Mouse (Mus musculus) hindbrain, embryonic 13.5 days (tissue): ENCODE data around the gene Cnnm4. TPM values are rescaled to one million over a fixed set of nuclear protein-coding genes. Genes with fewer than 3 reads are reported as not detected.

Source experiments
- ATAC-seq: fragments of 200-750 bp; cut with Nextera tagmentation; 2 replicates; pipeline ENCODE4 v1.8.0; 2017; ENCODE audit warnings: moderate TSS enrichment; ENCODE audit not compliant: low FRiP score
- H3K27ac ChIP-seq: fragments of 300-500 bp; sonication (generic); 2 replicates; pipeline ENCODE4 v1.5.1; 2015; ENCODE audit warnings: inconsistent platforms, mild to moderate bottlenecking, moderate library complexity
- H3K27me3 ChIP-seq: fragments of 300-500 bp; sonication (generic); 2 replicates; pipeline ENCODE4 v1.6.1; 2015; ENCODE audit warnings: mild to moderate bottlenecking, inconsistent platforms
- H3K36me3 ChIP-seq: fragments of 300-500 bp; sonication (generic); 2 replicates; pipeline ENCODE4 v1.6.1; 2015; ENCODE audit warnings: mild to moderate bottlenecking, inconsistent platforms
- H3K4me1 ChIP-seq: fragments of 300-500 bp; sonication (generic); replicated peaks from 2 replicates; pipeline ENCODE4 v1.6.1; 2015; ENCODE audit warnings: inconsistent platforms
- H3K4me2 ChIP-seq: fragments of 300-500 bp; sonication (generic); 2 replicates; pipeline ENCODE4 v1.6.1; 2015; ENCODE audit warnings: inconsistent platforms, mild to moderate bottlenecking, moderate library complexity
- H3K4me3 ChIP-seq: fragments of 300-500 bp; sonication (generic); 2 replicates; pipeline ENCODE4 v1.5.1; 2015; ENCODE audit warnings: mild to moderate bottlenecking, inconsistent platforms
- H3K9ac ChIP-seq: fragments of 300-500 bp; sonication (generic); 2 replicates; pipeline ENCODE4 v1.6.1; 2015; ENCODE audit warnings: mild to moderate bottlenecking, inconsistent platforms
- H3K9me3 ChIP-seq: fragments of 300-500 bp; sonication (generic); 2 replicates; pipeline ENCODE4 v1.6.1; 2016; ENCODE audit warnings: inconsistent platforms
- whole genome bisulfite sequencing: fragments of 180-500 bp; shearing (Covaris S2); methylation state at CpG from one replicate; pipeline ENCODE4 v1.1.7; 2015; 5-methylcytosine and 5-hydroxymethylcytosine counted together
- polyA plus RNA-seq: library from polyadenylated mRNA; unstranded; fragments of >200 nt; fragmentation: Nextera tagmentation; extraction: Ambion mirVana; gene quantifications from 2 replicates; pipeline ENCODE4 v1.2.1, GENCODE M21; 2015

Gene Cnnm4
- polyA plus RNA-seq = 8.9 and 9.7 TPM in 2 replicates

DNA sequence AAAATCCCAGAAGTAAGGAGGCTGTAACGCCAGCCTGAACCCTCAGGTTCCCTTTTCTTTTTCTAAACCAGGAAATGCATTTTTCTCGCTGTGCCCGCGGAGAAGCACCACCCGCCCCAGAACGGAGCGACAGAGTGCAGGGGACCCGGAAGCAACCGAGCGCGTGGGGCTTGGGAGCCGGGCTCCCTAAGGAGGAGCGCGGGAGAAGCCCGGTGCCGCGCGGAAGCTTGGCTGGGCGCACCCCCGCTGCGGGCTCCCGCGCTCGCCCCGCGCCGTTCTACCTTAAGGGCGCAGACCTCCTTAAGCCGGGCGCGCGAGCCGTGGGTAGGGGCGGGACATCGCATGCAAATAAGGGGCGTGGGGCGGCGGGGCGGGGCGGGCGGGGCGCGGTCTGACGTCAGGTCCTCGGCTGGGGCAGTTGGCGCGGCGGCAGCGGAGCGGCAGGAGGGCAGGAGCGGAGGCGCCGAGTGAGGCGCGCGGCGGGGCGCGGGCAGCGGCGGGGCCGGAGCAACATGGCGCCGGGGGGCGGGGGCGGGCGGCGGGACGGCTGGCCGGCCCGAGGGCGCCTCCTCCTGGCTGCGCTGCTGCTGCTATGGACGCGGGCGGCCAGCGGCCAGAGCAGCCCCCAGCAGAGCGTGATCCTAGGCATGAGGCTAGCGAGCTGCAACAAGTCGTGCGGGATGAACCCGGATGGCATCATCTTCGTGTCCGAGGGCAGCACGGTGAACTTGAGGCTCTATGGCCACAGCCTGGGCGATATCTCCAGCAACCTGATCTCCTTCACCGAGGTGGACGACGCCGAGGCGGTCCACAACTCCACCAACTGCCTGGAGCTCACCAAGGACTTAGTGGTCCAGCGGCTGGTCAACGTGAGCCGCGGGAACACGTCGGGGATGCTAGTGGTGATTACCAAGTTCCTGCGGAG, at the start of gene Cnnm4:
Cnnm4 (plus strand) TSS at position 440 of the 925 bp plus-strand sequence.
- H3K4me3 ChIP-seq = peak within 1 kb of the TSS; percentile 66
- H3K9ac ChIP-seq = peak within 1 kb of the TSS; percentile 78
- peak within 1 kb of the TSS; percentile 61 for H3K27ac ChIP-seq
- peak within 1 kb of the TSS; percentile 73 for H3K4me2 ChIP-seq
- H3K36me3 ChIP-seq = no peaks in the 10 kb centered on the region
- no peaks in the 10 kb centered on the region for H3K9me3 ChIP-seq
- under 1% methylated on average over 87 of the region's 98 CpGs for WGBS
- ATAC-seq = peak; percentile 88
- peaks cover 53% of the 10 kb centered on the region for H3K4me1 ChIP-seq
- 0 out of 2 replicates have a peak, but pooled peaks cover 6% of the 10 kb centered on the region for H3K27me3 ChIP-seq

DNA sequence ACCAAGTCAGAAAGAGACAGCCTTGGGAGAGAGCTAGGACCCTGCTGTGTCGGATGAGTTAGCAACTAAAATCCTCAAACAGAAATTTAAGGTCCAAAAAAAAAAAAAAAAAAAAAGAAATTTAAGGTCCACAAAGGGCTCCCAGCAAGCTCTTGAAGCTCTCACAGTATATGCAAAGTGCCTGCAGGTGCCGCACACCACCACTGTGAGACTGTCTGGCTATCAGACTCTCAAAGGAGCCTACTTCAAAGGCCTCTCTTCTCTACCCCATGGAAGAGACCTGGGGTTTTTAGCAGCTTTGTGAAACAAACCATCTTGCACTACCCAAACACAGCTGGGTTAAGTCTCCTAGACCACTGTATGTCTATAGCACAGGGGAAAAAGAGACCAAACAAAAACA, 41.9 kb upstream of the Cnnm4 start:
- Histone ChIP-seq H3K4me3 (no peak overlapping the region), H3K4me2 (no peak overlapping the region), H3K27ac (no peak overlapping the region), H3K9me3 (no peaks in the 10 kb centered on the region), H3K4me1 (no peaks in the 10 kb centered on the region), H3K27me3 (no peaks in the 10 kb centered on the region), H3K36me3 (peaks cover 95% of the 10 kb centered on the region), H3K9ac (no peak overlapping the region)
- ATAC-seq = no peak
- 90% methylated on average over 2 of the region's 2 CpGs for WGBS

GRCm38 (mm10) chr1:36432999-36433398, 38.4 kb upstream of the Cnnm4 start:
- H3K27ac ChIP-seq = no peak overlapping the region
- WGBS = 97% methylated on average over 4 of the region's 4 CpGs
- H3K4me1 ChIP-seq = no peaks in the 10 kb centered on the region
- no peaks in the 10 kb centered on the region for H3K9me3 ChIP-seq
- H3K9ac ChIP-seq = no peak overlapping the region
- H3K4me2 ChIP-seq = no peak overlapping the region
- no peaks in the 10 kb centered on the region for H3K27me3 ChIP-seq
- H3K4me3 ChIP-seq = no peak overlapping the region
- peaks cover 94% of the 10 kb centered on the region for H3K36me3 ChIP-seq
- no peak for ATAC-seq

DNA sequence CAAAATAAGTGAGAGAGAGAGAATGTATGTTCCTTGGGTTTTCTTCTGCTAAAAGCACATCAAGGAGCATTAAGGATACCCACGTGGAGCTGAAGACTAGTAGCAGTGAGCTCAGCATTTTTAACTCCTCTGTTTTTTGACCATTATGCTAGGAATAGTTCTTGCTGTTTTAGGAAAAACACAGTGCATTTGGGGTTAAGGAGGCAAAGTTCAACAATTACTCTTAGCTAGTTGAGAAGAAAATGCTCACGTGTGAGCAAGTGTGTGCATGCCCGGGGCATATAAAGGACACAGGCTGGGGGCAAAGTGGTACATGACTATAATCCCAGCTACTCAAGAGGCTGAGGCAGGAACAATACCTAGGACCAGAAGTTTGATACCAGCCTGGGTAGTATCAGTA, 37.8 kb upstream of the Cnnm4 start:
- peaks cover 94% of the 10 kb centered on the region for H3K36me3 ChIP-seq
- no peak overlapping the region for H3K4me2 ChIP-seq
- WGBS = 95% methylated on average over 3 of the region's 3 CpGs
- no peaks in the 10 kb centered on the region for H3K9me3 ChIP-seq
- H3K4me3 ChIP-seq = no peak overlapping the region
- no peaks in the 10 kb centered on the region for H3K27me3 ChIP-seq
- no peak overlapping the region for H3K27ac ChIP-seq
- ATAC-seq = no peak
- H3K9ac ChIP-seq = no peak overlapping the region
- no peaks in the 10 kb centered on the region for H3K4me1 ChIP-seq

GRCm38 (mm10) chr1:36435071-36435470, 36.3 kb upstream of the Cnnm4 start:
- no peaks in the 10 kb centered on the region for H3K4me1 ChIP-seq
- no peaks in the 10 kb centered on the region for H3K9me3 ChIP-seq
- no peak for ATAC-seq
- no peak overlapping the region for H3K27ac ChIP-seq
- H3K9ac ChIP-seq = no peak overlapping the region
- no peak overlapping the region for H3K4me2 ChIP-seq
- H3K27me3 ChIP-seq = no peaks in the 10 kb centered on the region
- no peak overlapping the region for H3K4me3 ChIP-seq
- H3K36me3 ChIP-seq = peaks cover 94% of the 10 kb centered on the region
- WGBS = 83% methylated on average over 4 of the region's 4 CpGs

DNA sequence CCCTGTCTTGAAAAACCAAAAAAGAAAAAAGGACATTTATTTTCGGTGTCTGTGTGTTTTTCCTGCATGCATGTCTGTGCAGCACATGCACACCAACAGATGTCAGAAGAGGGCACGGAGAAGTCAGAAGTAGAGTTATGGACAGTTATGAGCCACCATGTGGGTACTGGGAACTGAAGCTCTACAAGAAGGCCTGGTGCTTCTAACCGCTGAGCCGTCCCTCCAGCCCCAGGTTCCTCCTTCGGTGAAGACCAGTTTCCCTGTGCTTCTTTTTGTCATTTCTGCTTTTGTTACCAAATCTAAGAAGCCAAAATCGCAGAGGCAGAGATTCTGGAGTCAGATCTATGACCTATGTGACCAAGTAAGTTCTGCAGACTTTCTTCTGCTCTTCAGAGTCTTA, 34.9 kb upstream of the Cnnm4 start:
- WGBS = 94% methylated on average over 6 of the region's 6 CpGs
- H3K4me1 ChIP-seq = no peaks in the 10 kb centered on the region

DNA sequence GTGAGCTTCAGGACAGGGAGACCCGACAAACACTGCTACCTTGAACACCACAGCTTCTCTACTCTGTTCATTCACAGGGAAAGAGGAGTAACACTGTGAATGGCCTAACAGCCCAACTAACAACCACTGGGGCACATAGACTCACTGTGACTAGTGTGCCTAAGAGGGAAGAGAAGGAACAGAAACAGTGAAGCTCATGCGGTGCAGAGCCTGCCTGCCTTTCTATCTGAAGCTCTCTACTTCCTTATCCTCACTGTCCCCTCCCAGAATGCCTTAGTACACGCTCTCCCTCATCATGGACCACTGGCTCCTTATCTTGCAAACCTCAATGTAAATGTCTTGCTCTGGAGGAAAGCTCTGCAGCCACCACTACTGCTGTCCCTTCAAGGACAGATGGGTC, 34.2 kb upstream of the Cnnm4 start:
- no peak for ATAC-seq
- no peak overlapping the region for H3K9ac ChIP-seq
- no peak overlapping the region for H3K4me2 ChIP-seq
- H3K4me3 ChIP-seq = no peak overlapping the region
- no peak overlapping the region for H3K27ac ChIP-seq
- no peaks in the 10 kb centered on the region for H3K4me1 ChIP-seq
- no peaks in the 10 kb centered on the region for H3K27me3 ChIP-seq
- H3K36me3 ChIP-seq = peaks cover 83% of the 10 kb centered on the region
- 99% methylated on average over 3 of the region's 3 CpGs for WGBS
- no peaks in the 10 kb centered on the region for H3K9me3 ChIP-seq

More for the DNA sequence above, 34.9 kb upstream of the Cnnm4 start:
- no peak overlapping the region for H3K4me2 ChIP-seq
- no peaks in the 10 kb centered on the region for H3K27me3 ChIP-seq
- no peak overlapping the region for H3K9ac ChIP-seq
- H3K4me3 ChIP-seq = no peak overlapping the region
- H3K36me3 ChIP-seq = peaks cover 88% of the 10 kb centered on the region
- no peak overlapping the region for H3K27ac ChIP-seq
- H3K9me3 ChIP-seq = no peaks in the 10 kb centered on the region
- ATAC-seq = no peak

DNA sequence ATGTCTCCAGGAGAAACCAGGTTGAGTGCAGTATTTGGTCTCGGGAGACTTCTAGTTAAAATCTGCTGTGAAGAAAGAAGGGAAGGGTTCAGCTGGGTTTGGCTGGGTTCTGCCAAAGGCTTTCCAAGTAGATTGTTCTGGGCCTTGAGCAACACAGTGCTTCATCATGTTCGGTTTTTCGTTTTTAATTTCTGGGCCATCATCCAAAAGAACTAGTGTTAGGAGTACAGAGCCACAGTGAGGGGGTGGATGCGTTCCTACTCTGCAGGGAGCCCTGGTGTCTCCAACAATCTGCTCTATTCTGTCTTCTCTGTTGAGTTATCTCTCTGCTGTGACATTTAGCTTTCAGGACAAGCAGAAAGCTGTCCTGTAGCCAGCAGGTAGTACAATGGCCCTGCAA, 30.3 kb upstream of the Cnnm4 start:
- Histone ChIP-seq H3K36me3 (peaks cover 54% of the 10 kb centered on the region), H3K4me1 (peaks cover 16% of the 10 kb centered on the region), H3K4me3 (no peak overlapping the region), H3K9ac (no peak overlapping the region), H3K9me3 (no peaks in the 10 kb centered on the region), H3K4me2 (no peak overlapping the region), H3K27ac (no peak overlapping the region), H3K27me3 (no peaks in the 10 kb centered on the region)
- WGBS = 78% methylated on average over 4 of the region's 4 CpGs
- ATAC-seq = no peak

DNA sequence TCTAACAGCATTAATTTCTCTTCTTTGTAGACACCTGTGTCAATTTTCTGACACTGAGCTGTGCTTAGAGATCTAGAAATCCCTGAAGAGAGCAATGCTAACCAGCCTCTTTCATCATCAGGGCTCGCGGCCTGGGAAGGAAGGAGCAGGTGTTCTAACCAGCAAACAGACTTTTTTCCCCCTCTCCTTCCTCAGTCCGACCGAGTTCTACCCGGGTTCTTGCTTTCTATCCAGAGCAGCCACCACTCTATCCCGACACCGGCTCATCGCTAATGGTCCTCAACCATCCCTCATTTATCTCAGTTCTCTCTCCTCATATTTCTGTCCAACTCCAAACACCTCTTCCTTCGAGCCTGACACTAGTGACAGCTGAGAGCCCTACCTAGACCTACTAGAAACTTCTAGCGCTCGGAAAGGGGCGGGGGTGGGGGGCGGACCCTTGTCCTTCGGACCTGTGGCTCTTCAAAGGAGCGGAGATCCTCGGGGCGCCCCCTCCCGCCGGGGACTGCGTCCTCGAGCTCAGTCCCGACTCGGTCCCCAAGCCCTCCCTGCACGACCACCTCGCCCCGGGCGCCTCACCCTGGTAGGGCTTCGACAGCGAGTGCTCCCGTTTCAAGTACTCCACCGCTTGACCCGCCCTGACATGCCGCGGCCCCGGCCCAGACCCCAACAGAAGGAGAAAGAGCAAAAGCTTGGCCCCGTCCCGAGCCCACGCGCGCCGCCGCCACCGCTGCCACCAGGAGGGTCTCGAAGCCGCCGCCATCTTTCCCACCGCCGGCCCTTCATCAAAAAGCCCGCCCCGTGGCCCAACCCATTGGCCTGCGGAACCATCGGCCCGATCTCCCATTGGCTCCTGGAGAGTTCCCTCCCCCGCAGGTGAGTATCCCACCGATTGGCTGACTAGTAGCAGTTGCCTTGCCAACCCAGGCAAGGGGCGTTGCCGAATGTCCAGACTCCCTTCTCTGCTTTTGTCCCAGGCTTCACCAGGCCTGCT, 26.7 kb upstream of the Cnnm4 start, which contains the start of gene Lman2l:
Lman2l (minus strand) TSS at position 801 of the 994 bp plus-strand sequence.
- WGBS = under 1% methylated on average over 54 of the region's 57 CpGs
- no peaks in the 10 kb centered on the region for H3K27me3 ChIP-seq
- peak within 1 kb of the TSS; percentile 91 for H3K27ac ChIP-seq
- H3K4me2 ChIP-seq = peak within 1 kb of the TSS; percentile 74
- H3K4me3 ChIP-seq = peak within 1 kb of the TSS; percentile 74
- ATAC-seq = peak; percentile 100
- H3K4me1 ChIP-seq = peaks cover 16% of the 10 kb centered on the region
- peak within 1 kb of the TSS; percentile 82 for H3K9ac ChIP-seq
- H3K36me3 ChIP-seq = peaks cover 17% of the 10 kb centered on the region
- no peaks in the 10 kb centered on the region for H3K9me3 ChIP-seq

DNA sequence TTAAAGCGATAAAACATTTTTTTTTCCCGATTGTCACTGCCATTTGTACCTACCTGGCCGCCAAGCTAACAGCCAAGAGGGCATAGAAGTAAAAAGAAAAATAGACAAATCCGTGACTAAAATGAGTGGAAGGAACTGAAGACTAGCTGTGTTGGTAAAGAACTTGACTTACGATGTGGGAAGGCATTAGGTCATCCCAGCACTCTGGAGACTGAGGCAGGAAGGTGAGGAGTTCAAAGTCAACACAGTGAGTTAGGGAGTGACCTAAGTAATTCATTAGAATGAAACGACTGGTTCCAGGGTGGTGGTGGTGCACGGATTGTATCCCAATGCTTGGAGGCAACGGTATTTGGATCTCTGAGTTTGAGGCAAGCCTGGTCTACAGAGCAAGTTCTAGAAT, 25.9 kb upstream of the Cnnm4 start:
- no peaks in the 10 kb centered on the region for H3K27me3 ChIP-seq
- 47% methylated on average over 8 of the region's 8 CpGs for WGBS
- no peak overlapping the region; the same call in 1 of the 2 replicates for H3K4me3 ChIP-seq
- peak overlapping the region; percentile 79 for H3K27ac ChIP-seq
- no peak overlapping the region for H3K9ac ChIP-seq
- ATAC-seq = peak; percentile 38; the same call in 1 of the 2 replicates
- no peaks in the 10 kb centered on the region for H3K9me3 ChIP-seq
- H3K4me2 ChIP-seq = peak overlapping the region; percentile 31
- peaks cover 16% of the 10 kb centered on the region for H3K4me1 ChIP-seq
- peaks cover 14% of the 10 kb centered on the region for H3K36me3 ChIP-seq

GRCm38 (mm10) chr1:36446106-36446824, 25.2 kb upstream of the Cnnm4 start:
- H3K9me3 ChIP-seq = no peaks in the 10 kb centered on the region
- no peak overlapping the region for H3K9ac ChIP-seq
- H3K27ac ChIP-seq = no peak overlapping the region
- H3K4me1 ChIP-seq = peaks cover 16% of the 10 kb centered on the region
- H3K4me3 ChIP-seq = no peak overlapping the region
- WGBS = 94% methylated on average over 5 of the region's 5 CpGs
- no peak overlapping the region for H3K4me2 ChIP-seq
- no peak for ATAC-seq
- no peaks in the 10 kb centered on the region for H3K27me3 ChIP-seq
- peaks cover 10% of the 10 kb centered on the region for H3K36me3 ChIP-seq
